Mouse (Mus musculus): Measurements from ENCODE around the gene Cpm.

- TF ChIP-seq GABPA (IDR thresholded peaks at IDR 0.05; ENCODE audit: insufficient replicate concordance, low read depth, low read length) (no peak), MEF2A (IDR thresholded peaks at IDR 0.05; ENCODE audit: borderline replicate concordance, low read depth, low read length) (no peak), POLR2A (IDR thresholded peaks at IDR 0.05; ENCODE audit: low read depth, low read length) (no peak), KAT2A (IDR thresholded peaks at IDR 0.05; ENCODE audit: insufficient replicate concordance, low read length) (no peak), CTCF (conservative IDR thresholded peaks at IDR 0.05 in 1 of 2, IDR thresholded peaks at IDR 0.05 in 1 of 2; ENCODE audit: low read depth in 2 of 2, low read length in 2 of 2) (no peak)
These were observed 56.0 kb downstream of the Cpm start for GRCm38 (mm10) chr10:117685171-117685848.
